Mouse (Mus musculus) olfactory bulb, adult 2 months (tissue): ENCODE data around the gene Apbb2.

Experiments used
- CTCF ChIP-seq: fragments of 200-500 bp; IDR thresholded peaks from 2 replicates; pipeline ENCODE4 v1.5.1; 2012; ENCODE audit warnings: low read depth, mild to moderate bottlenecking, low read length, moderate library complexity; ENCODE audit not compliant: insufficient read depth
- POLR2A ChIP-seq: fragments of 200-500 bp; IDR thresholded peaks from 2 replicates; pipeline ENCODE4 v1.6.1; 2012; ENCODE audit warnings: mild to moderate bottlenecking, low read depth, low read length, moderate library complexity; ENCODE audit not compliant: insufficient read depth

GRCm38 (mm10) chr5:66617921-66618460 is 593 bp downstream of the Apbb2 start:
- TF ChIP-seq POLR2A (no peak), CTCF (no peak)
